Mouse (Mus musculus) heart, postnatal 36 days (tissue): ENCODE data around the gene Hdac9. TPM values are rescaled to one million over a fixed set of nuclear protein-coding genes. Genes with fewer than 3 reads are reported as not detected.
"Not testable (repeated sequence)": the region's sequence is repeated elsewhere in the genome, so short reads cannot be mapped to it uniquely, and the experiment has no call there.

Experiments
- DNase-seq, 2 experiments: peaks; one replicate each; pipeline ENCODE4 v3.0.0; 2021 to 2022
- intact Hi-C: fragments of 180-260 bp; cut with DNase I; formaldehyde crosslinking; loops from one replicate; pipeline ENCODE4 v1.15.1; 2025
- total RNA-seq, 2 experiments: library from RNA; stranded (reverse); gene quantifications; 2 replicates each; pipeline ENCODE4 v1.2.3; 2021

Gene Hdac9
- total RNA-seq, 2 experiments from 2014 or later, result 18.2 to 22.4 TPM

GRCm38 (mm10) chr12:34176790-34177189, 740.1 kb downstream of the Hdac9 start:
- intact Hi-C loops, result no loop called here

GRCm38 (mm10) chr12:34173036-34173435, 743.9 kb downstream of the Hdac9 start:
- no peak for DNase-seq
- intact Hi-C loops, result no loop called here

More at GRCm38 (mm10) chr12:34176790-34177189, 740.1 kb downstream of the Hdac9 start:
- DNase-seq, result no peak

- DNase-seq, result no peak
Measured at GRCm38 (mm10) chr12:34170601-34171000, 746.3 kb downstream of the Hdac9 start.

GRCm38 (mm10) chr12:34165674-34166073, 751.2 kb downstream of the Hdac9 start:
- no peak for DNase-seq
- intact Hi-C loops, result no loop called here

More at GRCm38 (mm10) chr12:34170601-34171000, 746.3 kb downstream of the Hdac9 start:
- intact Hi-C loops, result no loop called here

GRCm38 (mm10) chr12:34156301-34156700, 760.6 kb downstream of the Hdac9 start:
- intact Hi-C loops, result no loop called here
- DNase-seq, result no peak

- intact Hi-C loops, result no loop called here
- DNase-seq, result peak in 1 of 2 experiments; percentile 3
Measured at GRCm38 (mm10) chr12:34155740-34156139, 761.2 kb downstream of the Hdac9 start.

- no peak for DNase-seq
- intact Hi-C loops, result no loop called here
Measured at GRCm38 (mm10) chr12:34154757-34155156, 762.1 kb downstream of the Hdac9 start.

- intact Hi-C loops, result no loop called here
- no peak for DNase-seq
Measured at GRCm38 (mm10) chr12:34151336-34151735, 765.6 kb downstream of the Hdac9 start.

- intact Hi-C loops, result no loop called here
- DNase-seq, result no peak
Measured at GRCm38 (mm10) chr12:34142743-34143142, 774.2 kb downstream of the Hdac9 start.

- DNase-seq, result no peak
- intact Hi-C loops, result no loop called here
Measured at GRCm38 (mm10) chr12:34113336-34113735, 803.6 kb downstream of the Hdac9 start.

GRCm38 (mm10) chr12:34092953-34093352, 823.9 kb downstream of the Hdac9 start:
- no peak for DNase-seq
- intact Hi-C loops, result no loop called here

- intact Hi-C loops, result no loop called here
- no peak for DNase-seq
Measured at GRCm38 (mm10) chr12:34091851-34092250, 825.0 kb downstream of the Hdac9 start.

GRCm38 (mm10) chr12:34087292-34087942, 829.5 kb downstream of the Hdac9 start:
- intact Hi-C loops, result no loop called here
- DNase-seq, result no peak

- DNase-seq, result no peak
- intact Hi-C loops, result no loop called here
Measured at GRCm38 (mm10) chr12:34076981-34077380, 839.9 kb downstream of the Hdac9 start.

- intact Hi-C loops, result no loop called here
Measured at GRCm38 (mm10) chr12:34075805-34076509, 840.9 kb downstream of the Hdac9 start.

GRCm38 (mm10) chr12:34052508-34052907, 864.4 kb downstream of the Hdac9 start:
- intact Hi-C loops, result loop anchor here (10.0 kb wide), 1 partner anchor 602 kb away; no protein-coding TSS in a partner anchor
- DNase-seq, result no peak

More at GRCm38 (mm10) chr12:34075805-34076509, 840.9 kb downstream of the Hdac9 start:
- peak; percentile 5 to 11 for DNase-seq

- intact Hi-C loops, result loop anchor here (10.0 kb wide), 1 partner anchor 603 kb away; no protein-coding TSS in a partner anchor
- no peak for DNase-seq
Measured at GRCm38 (mm10) chr12:34052036-34052435, 864.9 kb downstream of the Hdac9 start.

- peak in 1 of 2 experiments; percentile 2 for DNase-seq
- intact Hi-C loops, result loop anchor here (10.0 kb wide), 1 partner anchor 604 kb away; no protein-coding TSS in a partner anchor
Measured at GRCm38 (mm10) chr12:34051112-34051511, 865.8 kb downstream of the Hdac9 start.

GRCm38 (mm10) chr12:34040949-34041348, 875.9 kb downstream of the Hdac9 start:
- no peak for DNase-seq
- intact Hi-C loops, result no loop called here

GRCm38 (mm10) chr12:34040061-34040460, 876.8 kb downstream of the Hdac9 start:
- no peak for DNase-seq
- intact Hi-C loops, result no loop called here

- intact Hi-C loops, DNase-seq: not testable (repeated sequence)
Measured at GRCm38 (mm10) chr12:34009796-34010195, 907.1 kb downstream of the Hdac9 start.
